Mouse (Mus musculus) forebrain, embryonic 16.5 days (tissue): ENCODE measurements around the gene Ldb3. TPM values are rescaled to one million over a fixed set of nuclear protein-coding genes. Genes with fewer than 3 reads are reported as not detected.

ENCODE experiments used
- ATAC-seq: fragments of 200-750 bp; cut with Nextera tagmentation; 2 replicates; pipeline ENCODE4 v1.8.0; 2017; ENCODE audit warnings: mild to moderate bottlenecking, moderate library complexity
- H3K27ac ChIP-seq: fragments of 300-500 bp; sonication (generic); 2 replicates; pipeline ENCODE4 v1.5.1; 2014; ENCODE audit warnings: low read length, control low read depth
- H3K27me3 ChIP-seq: fragments of 300-500 bp; sonication (generic); replicated peaks from 2 replicates; pipeline ENCODE4 v1.6.1; 2014; ENCODE audit warnings: low read length; ENCODE audit not compliant: control insufficient read depth, insufficient read depth
- H3K36me3 ChIP-seq: fragments of 300-500 bp; sonication (generic); 2 replicates; pipeline ENCODE4 v1.6.1; 2014; ENCODE audit not compliant: control insufficient read depth, insufficient read depth
- H3K4me1 ChIP-seq: fragments of 300-500 bp; sonication (generic); replicated peaks from 2 replicates; pipeline ENCODE4 v1.6.1; 2014; ENCODE audit warnings: low read length; ENCODE audit not compliant: control insufficient read depth, insufficient read depth
- H3K4me2 ChIP-seq: fragments of 300-500 bp; sonication (generic); 2 replicates; pipeline ENCODE4 v1.6.1; 2014; ENCODE audit warnings: mild to moderate bottlenecking, low read length, control low read depth
- H3K4me3 ChIP-seq: fragments of 300-500 bp; sonication (generic); replicated peaks from 2 replicates; pipeline ENCODE4 v1.5.1; 2014; ENCODE audit warnings: mild to moderate bottlenecking, low read length, control low read depth
- H3K9ac ChIP-seq: fragments of 300-500 bp; sonication (generic); replicated peaks from 2 replicates; pipeline ENCODE4 v1.6.1; 2014; ENCODE audit warnings: low read depth, low read length, control low read depth
- H3K9me3 ChIP-seq: fragments of 300-500 bp; sonication (generic); 2 replicates; pipeline ENCODE4 v1.6.1; 2016; ENCODE audit warnings: low read length; ENCODE audit not compliant: control insufficient read depth
- WGBS: fragments of 180-500 bp; shearing (Covaris S2); extraction: QIAGEN DNeasy Blood & Tissue Kit; methylation state at CpG from one replicate; pipeline ENCODE4 v1.1.7; 2014; 5-methylcytosine and 5-hydroxymethylcytosine counted together
- polyA plus RNA-seq: library from polyadenylated mRNA; unstranded; fragments of >200 nt; fragmentation: Nextera tagmentation; extraction: Ambion mirVana; gene quantifications from 2 replicates; pipeline ENCODE4 v1.2.1, GENCODE M21; 2015

Gene Ldb3
- polyA plus RNA-seq, 1 experiment from 2014 or later = 0.39 TPM

- Histone ChIP-seq H3K27ac (no peak overlapping the region), H3K4me2 (0 out of 2 replicates have a peak overlapping the region, but pooled peaks have one; percentile 7), H3K27me3 (no peaks in the 10 kb centered on the region), H3K36me3 (no peaks in the 10 kb centered on the region), H3K4me3 (no peak overlapping the region), H3K9me3 (no peaks in the 10 kb centered on the region), H3K9ac (no peak overlapping the region), H3K4me1 (peaks cover 16% of the 10 kb centered on the region)
- ATAC-seq = no peak
- WGBS = 54% methylated on average over 11 of the region's 11 CpGs
Observed at GRCm38 (mm10) chr14:34511901-34512300, 76.6 kb downstream of the Ldb3 start.

- no peaks in the 10 kb centered on the region for H3K36me3 ChIP-seq
- H3K27ac ChIP-seq = 0 out of 2 replicates have a peak overlapping the region, but pooled peaks have one; percentile 2
- ATAC-seq = peak; percentile 59
- no peaks in the 10 kb centered on the region for H3K9me3 ChIP-seq
- no peak overlapping the region for H3K4me2 ChIP-seq
- H3K4me3 ChIP-seq = no peak overlapping the region
- no peaks in the 10 kb centered on the region for H3K27me3 ChIP-seq
- H3K4me1 ChIP-seq = peaks cover 21% of the 10 kb centered on the region
- H3K9ac ChIP-seq = no peak overlapping the region
- 37% methylated on average over 7 of the region's 7 CpGs for WGBS
Observed at GRCm38 (mm10) chr14:34508842-34509439, 79.5 kb downstream of the Ldb3 start.

- H3K4me3 ChIP-seq = no peak overlapping the region
- ATAC-seq = peak; percentile 81
- peak overlapping the region; percentile 29; the same call in 1 of the 2 replicates for H3K27ac ChIP-seq
- no peak overlapping the region for H3K4me2 ChIP-seq
- H3K9me3 ChIP-seq = no peaks in the 10 kb centered on the region
- H3K4me1 ChIP-seq = peaks cover 25% of the 10 kb centered on the region
- 16% methylated on average over 4 of the region's 4 CpGs for WGBS
- no peaks in the 10 kb centered on the region for H3K36me3 ChIP-seq
- H3K9ac ChIP-seq = no peak overlapping the region
- no peaks in the 10 kb centered on the region for H3K27me3 ChIP-seq
Observed at GRCm38 (mm10) chr14:34508187-34508840, 80.2 kb downstream of the Ldb3 start.

GRCm38 (mm10) chr14:34505309-34505708 lies 83.2 kb downstream of the Ldb3 start:
- Histone ChIP-seq H3K9me3 (no peaks in the 10 kb centered on the region), H3K4me3 (no peak overlapping the region), H3K27me3 (no peaks in the 10 kb centered on the region), H3K36me3 (no peaks in the 10 kb centered on the region), H3K4me2 (no peak overlapping the region), H3K27ac (no peak overlapping the region), H3K4me1 (peaks cover 31% of the 10 kb centered on the region), H3K9ac (no peak overlapping the region)
- ATAC-seq = no peak
- 77% methylated on average over 7 of the region's 7 CpGs for WGBS

DNA sequence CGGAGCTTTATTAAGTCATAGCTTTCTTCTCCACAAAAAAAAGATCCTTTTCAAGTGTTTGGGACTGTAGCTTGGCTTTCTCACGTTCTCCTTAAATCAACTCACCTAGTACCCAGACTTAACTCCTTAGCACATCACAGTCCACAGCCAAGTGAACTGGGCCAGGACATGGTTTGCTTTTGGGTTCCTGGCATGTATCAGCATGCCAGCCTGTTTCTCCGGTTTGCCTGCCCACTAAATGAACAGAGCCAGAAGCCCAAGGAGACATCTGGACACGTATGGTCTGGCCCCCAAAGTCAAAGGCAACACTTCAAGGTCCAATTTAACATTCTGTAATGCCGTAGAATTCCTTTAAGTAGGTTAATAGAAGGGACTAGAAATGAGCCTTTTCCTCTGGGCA lies 84.1 kb downstream of the Ldb3 start:
- Histone ChIP-seq H3K4me1 (peaks cover 40% of the 10 kb centered on the region), H3K9me3 (no peaks in the 10 kb centered on the region), H3K27ac (no peak overlapping the region), H3K36me3 (no peaks in the 10 kb centered on the region), H3K9ac (no peak overlapping the region), H3K4me2 (no peak overlapping the region), H3K4me3 (no peak overlapping the region), H3K27me3 (no peaks in the 10 kb centered on the region)
- WGBS = 84% methylated on average over 5 of the region's 5 CpGs
- no peak for ATAC-seq

GRCm38 (mm10) chr14:34503759-34504158 lies 84.7 kb downstream of the Ldb3 start:
- H3K9ac ChIP-seq = peak overlapping the region; percentile 18; the same call in 1 of the 2 replicates
- H3K4me2 ChIP-seq = no peak overlapping the region; the same call in 1 of the 2 replicates
- no peak overlapping the region; the same call in 1 of the 2 replicates for H3K4me3 ChIP-seq
- WGBS = 26% methylated on average over 6 of the region's 6 CpGs
- H3K27ac ChIP-seq = no peak overlapping the region
- no peaks in the 10 kb centered on the region for H3K9me3 ChIP-seq
- ATAC-seq = no peak
- H3K36me3 ChIP-seq = no peaks in the 10 kb centered on the region
- H3K27me3 ChIP-seq = no peaks in the 10 kb centered on the region
- peaks cover 36% of the 10 kb centered on the region for H3K4me1 ChIP-seq

GRCm38 (mm10) chr14:34503325-34503647 lies 85.2 kb downstream of the Ldb3 start, which contains the start of gene Bmpr1a:
Gene Bmpr1a, minus strand, starts transcription at chr14:34503341.
- Histone ChIP-seq H3K9ac (peak within 1 kb of the TSS; percentile 95), H3K27me3 (no peaks in the 10 kb centered on the region), H3K27ac (peak within 1 kb of the TSS; percentile 95), H3K36me3 (no peaks in the 10 kb centered on the region), H3K4me2 (peak within 1 kb of the TSS; percentile 76), H3K4me1 (peaks cover 31% of the 10 kb centered on the region), H3K4me3 (peak within 1 kb of the TSS; percentile 89), H3K9me3 (no peaks in the 10 kb centered on the region)
- ATAC-seq = no peak
- 7% methylated on average over 15 of the region's 15 CpGs for WGBS

DNA sequence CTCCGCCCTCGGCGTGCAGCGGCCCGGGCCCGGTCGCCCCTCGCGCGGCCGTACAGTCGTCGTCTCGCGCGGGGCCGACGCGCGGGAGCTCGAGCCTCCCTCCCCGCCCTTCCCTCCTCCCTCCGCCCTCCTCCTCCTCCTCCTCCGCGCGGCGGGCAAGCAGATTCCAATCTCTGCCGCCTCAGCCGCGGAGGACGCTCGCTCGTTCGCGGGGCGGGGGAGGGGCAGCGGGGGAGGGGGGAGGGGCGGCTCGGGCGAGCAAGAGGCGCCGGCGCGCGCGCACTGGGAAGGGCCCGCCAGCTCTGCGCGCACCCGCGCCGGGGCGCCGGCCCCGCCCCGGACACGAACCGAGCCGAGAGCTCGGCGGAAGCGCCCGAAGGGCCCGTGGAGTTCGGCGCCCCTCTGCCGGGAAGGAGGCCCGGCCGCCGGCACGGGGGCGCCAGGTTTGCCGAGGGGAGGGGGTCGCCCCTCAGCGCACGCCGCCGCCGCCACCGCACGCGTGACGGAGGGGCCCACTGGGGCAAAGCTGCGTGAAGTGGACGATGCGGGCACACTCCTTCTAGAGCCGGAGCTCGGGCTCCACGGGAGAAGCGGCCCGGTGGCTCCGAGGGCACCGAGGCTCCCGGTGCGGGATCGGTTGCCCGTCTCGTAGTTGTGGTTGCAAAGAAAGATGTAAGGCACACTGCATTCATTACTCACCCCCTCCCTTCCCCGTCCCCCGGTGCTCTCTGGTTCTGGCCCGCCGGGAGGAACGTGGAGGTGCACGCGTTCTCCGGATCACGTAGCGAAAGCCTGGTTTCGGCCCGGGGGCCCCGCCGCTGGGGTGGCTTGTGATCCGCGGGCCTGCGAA lies 85.8 kb downstream of the Ldb3 start:
- Histone ChIP-seq H3K9me3 (no peaks in the 10 kb centered on the region), H3K9ac (peak overlapping the region; percentile 95), H3K27ac (peak overlapping the region; percentile 95), H3K36me3 (no peaks in the 10 kb centered on the region), H3K4me2 (peak overlapping the region; percentile 48), H3K4me3 (peak overlapping the region; percentile 89), H3K27me3 (no peaks in the 10 kb centered on the region), H3K4me1 (peaks cover 25% of the 10 kb centered on the region)
- peak; percentile 93 for ATAC-seq
- WGBS = under 1% methylated on average over 91 of the region's 115 CpGs
